Mouse (Mus musculus) intestine, postnatal 0 days (tissue): ENCODE data around the gene Npas2. TPM values are rescaled to one million over a fixed set of nuclear protein-coding genes. Genes with fewer than 3 reads are reported as not detected.

Experiments
- ATAC-seq: fragments of 200-750 bp; cut with Nextera tagmentation; 2 replicates; pipeline ENCODE4 v1.8.0; 2017; ENCODE audit warnings: mild to moderate bottlenecking, moderate TSS enrichment, moderate library complexity
- H3K27ac ChIP-seq: fragments of 300-500 bp; sonication (generic); 2 replicates; pipeline ENCODE4 v1.5.1; 2014; ENCODE audit warnings: mild to moderate bottlenecking, low read depth, low read length, moderate library complexity
- H3K27me3 ChIP-seq: fragments of 300-500 bp; sonication (generic); replicated peaks from 2 replicates; pipeline ENCODE4 v1.6.1; 2014; ENCODE audit warnings: low read length, mixed read lengths; ENCODE audit not compliant: control insufficient read depth, insufficient read depth
- H3K36me3 ChIP-seq: fragments of 300-500 bp; sonication (generic); 2 replicates; pipeline ENCODE4 v1.6.1; 2014; ENCODE audit warnings: mild to moderate bottlenecking, moderate library complexity; ENCODE audit not compliant: control insufficient read depth, insufficient read depth
- H3K4me1 ChIP-seq: fragments of 300-500 bp; sonication (generic); replicated peaks from 2 replicates; pipeline ENCODE4 v1.6.1; 2014; ENCODE audit warnings: antibody characterized with exemption, low read length, mixed read lengths; ENCODE audit not compliant: control insufficient read depth, insufficient read depth
- H3K4me2 ChIP-seq: fragments of 300-500 bp; sonication (generic); replicated peaks from 2 replicates; pipeline ENCODE4 v1.6.1; 2014; ENCODE audit warnings: low read depth, mild to moderate bottlenecking, moderate library complexity
- H3K4me3 ChIP-seq: fragments of 300-500 bp; sonication (generic); 2 replicates; pipeline ENCODE4 v1.5.1; 2014; ENCODE audit warnings: low read depth, low read length
- H3K9ac ChIP-seq: fragments of 300-500 bp; sonication (generic); 2 replicates; pipeline ENCODE4 v1.6.1; 2014; ENCODE audit warnings: mild to moderate bottlenecking, low read depth, low read length
- H3K9me3 ChIP-seq: fragments of 300-500 bp; sonication (generic); 2 replicates; pipeline ENCODE4 v1.6.1; 2016; ENCODE audit warnings: mixed run types; ENCODE audit not compliant: control insufficient read depth
- CTCF ChIP-seq: sonication (generic); IDR thresholded peaks from 2 replicates; pipeline ENCODE4 v1.5.1; 2016; ENCODE audit warnings: low read depth, mild to moderate bottlenecking, control low read depth, antibody characterized with exemption, moderate library complexity
- WGBS: fragments of 180-500 bp; shearing (Covaris S2); extraction: QIAGEN DNeasy Blood & Tissue Kit; methylation state at CpG from one replicate; pipeline ENCODE4 v1.1.7; 2014; 5-methylcytosine and 5-hydroxymethylcytosine counted together
- polyA plus RNA-seq: library from polyadenylated mRNA; unstranded; fragments of >200 nt; fragmentation: Nextera tagmentation; extraction: Ambion mirVana; gene quantifications from 2 replicates; pipeline ENCODE4 v1.2.1, GENCODE M21; 2015

Gene Npas2
- polyA plus RNA-seq, 1 experiment from 2014 or later, result 4.1 TPM

DNA sequence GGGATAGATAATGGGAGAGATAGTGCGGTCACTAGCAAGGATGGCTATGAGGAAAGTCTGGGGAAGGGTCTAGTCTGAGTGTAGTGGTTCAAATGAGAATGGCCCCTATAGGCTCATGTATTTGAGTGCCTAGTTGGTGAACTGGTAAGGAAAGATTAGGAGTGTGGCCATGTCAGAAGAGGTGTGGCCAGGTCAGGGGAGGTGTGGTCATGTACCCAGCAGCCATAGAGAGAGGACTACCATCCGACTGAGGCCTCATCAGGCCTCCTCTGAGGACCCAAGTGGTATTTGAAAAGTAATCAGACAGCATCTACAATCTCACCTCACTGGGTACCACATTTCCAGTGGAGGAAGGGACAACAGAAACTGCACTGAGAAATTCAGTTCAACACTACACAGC is 194.6 kb downstream of the Npas2 start:
- WGBS, result 88% methylated on average over 2 of the region's 2 CpGs

DNA sequence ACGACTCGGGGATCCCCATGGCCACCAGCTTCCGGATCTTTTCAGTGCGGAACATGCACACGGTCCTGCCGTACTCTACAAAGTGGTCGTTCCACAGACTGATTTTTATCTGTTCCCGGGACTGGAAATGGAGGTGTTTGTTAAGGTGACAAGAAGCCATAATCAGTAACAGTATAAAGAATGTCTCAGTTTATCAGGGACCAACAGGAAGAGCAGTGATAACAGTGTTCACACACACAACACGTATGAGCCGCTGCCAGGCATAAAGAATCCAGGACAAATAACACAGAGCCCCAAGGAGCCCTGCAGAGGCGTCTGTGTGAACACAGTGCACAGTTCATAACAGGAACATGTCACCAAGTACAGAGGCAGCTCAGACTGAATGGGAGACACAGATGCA is 195.8 kb downstream of the Npas2 start:
- H3K27me3 ChIP-seq, result no peaks in the 10 kb centered on the region
- no peaks in the 10 kb centered on the region for H3K4me1 ChIP-seq
- H3K36me3 ChIP-seq, result peaks cover 36% of the 10 kb centered on the region; the same call in 1 of the 2 replicates
- no peak for ATAC-seq
- H3K9ac ChIP-seq, result no peak overlapping the region
- H3K4me3 ChIP-seq, result no peak overlapping the region
- 88% methylated on average over 11 of the region's 11 CpGs for WGBS
- no peak for TF ChIP-seq CTCF
- no peak overlapping the region for H3K27ac ChIP-seq
- H3K9me3 ChIP-seq, result no peaks in the 10 kb centered on the region
- H3K4me2 ChIP-seq, result no peak overlapping the region

More for the DNA sequence above, 194.6 kb downstream of the Npas2 start:
- Histone ChIP-seq H3K9ac (no peak overlapping the region), H3K27me3 (no peaks in the 10 kb centered on the region), H3K9me3 (no peaks in the 10 kb centered on the region), H3K27ac (no peak overlapping the region), H3K4me3 (no peak overlapping the region), H3K4me2 (no peak overlapping the region), H3K36me3 (peaks cover 28% of the 10 kb centered on the region; the same call in 1 of the 2 replicates), H3K4me1 (no peaks in the 10 kb centered on the region)
- no peak for ATAC-seq
- no peak for TF ChIP-seq CTCF

DNA sequence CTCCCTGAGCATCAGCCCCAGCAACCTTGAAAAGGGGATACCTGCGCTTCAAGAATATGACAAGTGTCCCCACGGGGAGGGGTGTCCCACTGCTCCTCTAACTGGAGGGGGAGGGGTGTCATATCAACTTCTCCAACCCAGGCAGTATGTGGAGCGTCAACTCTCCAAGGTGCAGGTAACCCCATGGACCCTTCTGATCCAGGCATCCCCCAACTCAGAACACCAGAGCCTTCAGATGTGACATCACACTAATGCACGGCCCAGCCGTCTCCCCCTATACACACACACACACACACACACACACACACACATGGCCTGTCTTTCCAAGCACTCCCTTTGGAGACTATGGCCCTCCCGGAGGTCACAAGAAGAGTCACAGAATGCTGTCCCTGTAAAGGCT is 198.1 kb downstream of the Npas2 start:
- TF ChIP-seq CTCF, result no peak
- 89% methylated on average over 6 of the region's 6 CpGs for WGBS
- Histone ChIP-seq H3K4me2 (no peak overlapping the region), H3K4me3 (no peak overlapping the region), H3K27ac (no peak overlapping the region), H3K9ac (no peak overlapping the region), H3K27me3 (no peaks in the 10 kb centered on the region), H3K36me3 (peaks cover 30% of the 10 kb centered on the region; the same call in 1 of the 2 replicates), H3K4me1 (no peaks in the 10 kb centered on the region), H3K9me3 (no peaks in the 10 kb centered on the region)
- ATAC-seq, result no peak

DNA sequence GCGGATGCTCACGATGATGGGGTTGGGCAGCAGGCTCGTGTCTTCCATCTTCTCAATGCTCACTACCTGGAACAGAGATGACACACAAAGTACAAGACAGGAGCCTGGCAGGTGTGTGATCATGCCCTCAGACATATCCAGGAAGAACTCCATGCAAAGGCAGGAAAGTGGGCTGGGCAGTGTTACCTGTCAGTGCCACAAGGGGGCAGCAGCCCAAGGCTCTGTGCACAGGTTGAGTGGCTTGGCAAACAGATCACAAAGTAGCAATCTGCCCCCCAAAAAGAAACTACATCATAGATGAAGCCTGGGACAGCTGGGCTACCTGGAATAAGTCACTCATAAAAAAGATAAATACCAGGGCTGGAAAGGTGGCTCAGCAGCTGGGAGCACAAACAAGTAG is 198.7 kb downstream of the Npas2 start:
- TF ChIP-seq CTCF, result peak; percentile 97
- Histone ChIP-seq H3K9ac (no peak overlapping the region), H3K27me3 (no peaks in the 10 kb centered on the region), H3K4me3 (no peak overlapping the region), H3K4me1 (no peaks in the 10 kb centered on the region), H3K36me3 (peaks cover 30% of the 10 kb centered on the region; the same call in 1 of the 2 replicates), H3K4me2 (no peak overlapping the region), H3K9me3 (no peaks in the 10 kb centered on the region), H3K27ac (no peak overlapping the region; the same call in 1 of the 2 replicates)
- peak; percentile 19; the same call in 1 of the 2 replicates for ATAC-seq
- WGBS, result 52% methylated on average over 3 of the region's 3 CpGs

DNA sequence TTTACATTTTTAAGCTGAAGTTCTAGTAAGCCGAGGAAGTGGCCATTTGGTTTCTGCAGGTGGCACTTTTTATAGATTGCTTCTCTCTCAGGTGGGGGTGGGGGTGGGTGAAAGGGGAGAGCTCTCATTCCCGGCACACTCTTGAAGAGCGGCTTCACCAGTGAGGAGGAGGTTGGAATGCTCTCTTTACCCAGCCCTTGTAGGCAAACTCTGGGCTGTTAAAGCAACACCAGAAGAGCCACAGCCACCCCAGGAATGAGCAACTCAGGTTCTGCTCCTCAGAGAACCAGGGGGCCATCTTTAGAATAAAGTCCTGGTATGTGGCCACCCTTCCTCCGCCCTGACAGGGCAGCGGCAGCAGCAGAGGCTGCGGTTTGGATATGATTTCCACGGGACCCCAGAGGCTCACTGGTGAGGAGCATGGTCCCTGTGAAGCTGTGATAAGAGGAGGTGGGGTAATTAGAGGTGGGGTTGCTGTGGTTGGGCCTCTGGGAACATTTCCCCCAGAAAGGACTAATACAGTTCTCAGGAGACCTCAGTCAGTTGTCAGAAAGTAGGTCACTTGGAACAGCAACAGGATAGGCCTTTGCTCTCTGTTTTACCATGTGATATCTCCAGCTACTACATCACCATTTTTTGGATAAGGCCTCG is 199.8 kb downstream of the Npas2 start:
- Histone ChIP-seq H3K27me3 (no peaks in the 10 kb centered on the region), H3K27ac (no peak overlapping the region), H3K4me2 (no peak overlapping the region), H3K4me1 (no peaks in the 10 kb centered on the region), H3K4me3 (no peak overlapping the region), H3K9me3 (no peaks in the 10 kb centered on the region), H3K9ac (no peak overlapping the region), H3K36me3 (peaks cover 30% of the 10 kb centered on the region; the same call in 1 of the 2 replicates)
- no peak for ATAC-seq
- no peak for TF ChIP-seq CTCF
- 75% methylated on average over 8 of the region's 8 CpGs for whole genome bisulfite sequencing

DNA sequence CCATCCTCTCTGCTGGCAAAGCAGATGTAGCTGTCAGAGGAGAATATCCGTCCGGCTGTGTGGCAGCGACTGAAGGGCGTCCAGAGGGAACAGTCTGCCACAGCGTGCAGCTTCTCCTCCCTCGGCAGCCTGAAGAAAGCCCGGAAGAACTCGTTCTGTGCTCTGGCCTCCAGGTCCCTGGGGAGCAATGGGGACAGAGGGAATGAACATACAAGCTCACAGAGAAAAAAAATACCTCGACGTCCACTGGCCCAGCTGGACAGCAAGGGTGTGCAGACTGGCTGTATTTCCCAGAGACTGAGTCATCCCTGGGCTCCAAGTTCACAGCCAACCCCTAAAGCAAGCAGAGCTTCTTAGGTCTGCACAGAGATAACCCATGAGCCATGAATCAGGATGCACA is 200.6 kb downstream of the Npas2 start:
- Histone ChIP-seq H3K27ac (no peak overlapping the region), H3K36me3 (peaks cover 27% of the 10 kb centered on the region; the same call in 1 of the 2 replicates), H3K4me2 (no peak overlapping the region), H3K4me3 (no peak overlapping the region), H3K9me3 (no peaks in the 10 kb centered on the region), H3K27me3 (no peaks in the 10 kb centered on the region), H3K9ac (no peak overlapping the region), H3K4me1 (no peaks in the 10 kb centered on the region)
- ATAC-seq, result no peak
- no peak for TF ChIP-seq CTCF
- 82% methylated on average over 10 of the region's 10 CpGs for WGBS
